Mouse (Mus musculus) ovary, postnatal 36 days (tissue): ENCODE data around the gene Gsdma3.

Experiments used
- DNase-seq: peaks from one replicate; pipeline ENCODE4 v3.0.0; 2022; ENCODE audit warnings: low spot score, mixed read lengths

Gsdma3 gene

GRCm38 (mm10) chr11:98625611-98626410, at the start of gene Gsdma3, which contains the start of gene Gm12355:
Gsdma3 (plus strand) TSS chr11:98626360.
Gm12355 (minus strand) TSS chr11:98625661.
- DNase-seq, result no peak

- peak; percentile 62 for DNase-seq
These were observed 48.4 kb upstream of the Gsdma3 start for GRCm38 (mm10) chr11:98577776-98578175.

GRCm38 (mm10) chr11:98580301-98581121, 45.6 kb upstream of the Gsdma3 start:
- peak; percentile 47 for DNase-seq

GRCm38 (mm10) chr11:98581286-98582029, 44.7 kb upstream of the Gsdma3 start:
- no peak for DNase-seq

GRCm38 (mm10) chr11:98582030-98582388, 44.2 kb upstream of the Gsdma3 start:
- no peak for DNase-seq

- no peak for DNase-seq
These were observed 43.5 kb upstream of the Gsdma3 start for GRCm38 (mm10) chr11:98582551-98583264.

GRCm38 (mm10) chr11:98583265-98583552, 43.0 kb upstream of the Gsdma3 start:
- DNase-seq, result no peak

GRCm38 (mm10) chr11:98583571-98583970, 42.6 kb upstream of the Gsdma3 start:
- DNase-seq, result no peak

- DNase-seq, result no peak
These were observed 42.0 kb upstream of the Gsdma3 start for GRCm38 (mm10) chr11:98584146-98584545.

- DNase-seq, result no peak
These were observed 41.5 kb upstream of the Gsdma3 start for GRCm38 (mm10) chr11:98584629-98585177.

GRCm38 (mm10) chr11:98586087-98586891, 39.9 kb upstream of the Gsdma3 start:
- DNase-seq, result no peak

GRCm38 (mm10) chr11:98586892-98587563, 39.1 kb upstream of the Gsdma3 start, which contains the start of gene Ormdl3:
Ormdl3 (minus strand) TSS chr11:98587368.
- peak; percentile 98 for DNase-seq

- DNase-seq, result peak; percentile 79
These were observed 38.2 kb upstream of the Gsdma3 start for GRCm38 (mm10) chr11:98587684-98588546.

GRCm38 (mm10) chr11:98588833-98589281, 37.3 kb upstream of the Gsdma3 start:
- DNase-seq, result no peak

- no peak for DNase-seq
These were observed 36.9 kb upstream of the Gsdma3 start for GRCm38 (mm10) chr11:98589306-98589705.

- no peak for DNase-seq
These were observed 35.4 kb upstream of the Gsdma3 start for GRCm38 (mm10) chr11:98590548-98591445.

GRCm38 (mm10) chr11:98595021-98595420, 31.1 kb upstream of the Gsdma3 start:
- DNase-seq, result no peak

- no peak for DNase-seq
These were observed 30.7 kb upstream of the Gsdma3 start for GRCm38 (mm10) chr11:98595473-98595872.
